Mouse (Mus musculus): ENCODE data around the gene Fars2.
"Not testable (repeated sequence)": the region's sequence is repeated elsewhere in the genome, so short reads cannot be mapped to it uniquely, and the experiment has no call there.

Gene Fars2

GRCm38 (mm10) chr13:36460473-36460872 is 343.3 kb downstream of the Fars2 start:
- DNase-seq (ENCODE audit: low read depth, low spot score) = no peak

- no peak for DNase-seq (ENCODE audit: low read depth, low spot score)
Measured at GRCm38 (mm10) chr13:36463669-36464068, 346.5 kb downstream of the Fars2 start.

- not testable (repeated sequence) for DNase-seq (ENCODE audit: low read depth, low spot score)
Measured at GRCm38 (mm10) chr13:36466076-36466475, 348.9 kb downstream of the Fars2 start.

- no peak for DNase-seq (ENCODE audit: low read depth, low spot score)
Measured at GRCm38 (mm10) chr13:36466515-36466921, 349.3 kb downstream of the Fars2 start.

- DNase-seq (ENCODE audit: low read depth, low spot score) = no peak
Measured at GRCm38 (mm10) chr13:36467849-36468248, 350.6 kb downstream of the Fars2 start.

GRCm38 (mm10) chr13:36468963-36469362 is 351.8 kb downstream of the Fars2 start:
- no peak for DNase-seq (ENCODE audit: low read depth, low spot score)

- DNase-seq (ENCODE audit: low read depth, low spot score) = no peak
Measured at GRCm38 (mm10) chr13:36469412-36470125, 352.4 kb downstream of the Fars2 start.

GRCm38 (mm10) chr13:36477648-36478047 is 360.4 kb downstream of the Fars2 start:
- no peak for DNase-seq (ENCODE audit: low read depth, low spot score)

- no peak for DNase-seq (ENCODE audit: low read depth, low spot score)
Measured at GRCm38 (mm10) chr13:36478243-36478642, 361.0 kb downstream of the Fars2 start.

GRCm38 (mm10) chr13:36480101-36480500 is 362.9 kb downstream of the Fars2 start:
- DNase-seq (ENCODE audit: low read depth, low spot score) = no peak

- no peak for DNase-seq (ENCODE audit: low read depth, low spot score)
Measured at GRCm38 (mm10) chr13:36484391-36484790, 367.2 kb downstream of the Fars2 start.

- DNase-seq (ENCODE audit: low read depth, low spot score) = no peak
Measured at GRCm38 (mm10) chr13:36486756-36487155, 369.5 kb downstream of the Fars2 start.

- no peak for DNase-seq (ENCODE audit: low read depth, low spot score)
Measured at GRCm38 (mm10) chr13:36489365-36489764, 372.2 kb downstream of the Fars2 start.

- DNase-seq (ENCODE audit: low read depth, low spot score) = no peak
Measured at GRCm38 (mm10) chr13:36490612-36491011, 373.4 kb downstream of the Fars2 start.

GRCm38 (mm10) chr13:36492397-36492796 is 375.2 kb downstream of the Fars2 start:
- no peak for DNase-seq (ENCODE audit: low read depth, low spot score)

- DNase-seq (ENCODE audit: low read depth, low spot score) = no peak
Measured at GRCm38 (mm10) chr13:36493294-36493693, 376.1 kb downstream of the Fars2 start.

GRCm38 (mm10) chr13:36493762-36494161 is 376.6 kb downstream of the Fars2 start:
- DNase-seq (ENCODE audit: low read depth, low spot score) = no peak

GRCm38 (mm10) chr13:36495980-36496379 is 378.8 kb downstream of the Fars2 start:
- no peak for DNase-seq (ENCODE audit: low read depth, low spot score)

GRCm38 (mm10) chr13:36497346-36497745 is 380.1 kb downstream of the Fars2 start:
- DNase-seq (ENCODE audit: low read depth, low spot score) = no peak

- DNase-seq (ENCODE audit: low read depth, low spot score) = no peak
Measured at GRCm38 (mm10) chr13:36500370-36500905, 383.2 kb downstream of the Fars2 start.

GRCm38 (mm10) chr13:36503551-36503950 is 386.3 kb downstream of the Fars2 start:
- no peak for DNase-seq (ENCODE audit: low read depth, low spot score)

GRCm38 (mm10) chr13:36503991-36504390 is 386.8 kb downstream of the Fars2 start:
- no peak for DNase-seq (ENCODE audit: low read depth, low spot score)

GRCm38 (mm10) chr13:36505730-36506129 is 388.5 kb downstream of the Fars2 start:
- no peak for DNase-seq (ENCODE audit: low read depth, low spot score)

Measured in WW6 (cell line).